Mouse (Mus musculus): ENCODE results near the gene Htr5b. TPM values are rescaled to one million over a fixed set of nuclear protein-coding genes. Genes with fewer than 3 reads are reported as not detected.

Gene Htr5b
- polyA plus RNA-seq, 1 experiment from 2014 or later, result not detected

DNA sequence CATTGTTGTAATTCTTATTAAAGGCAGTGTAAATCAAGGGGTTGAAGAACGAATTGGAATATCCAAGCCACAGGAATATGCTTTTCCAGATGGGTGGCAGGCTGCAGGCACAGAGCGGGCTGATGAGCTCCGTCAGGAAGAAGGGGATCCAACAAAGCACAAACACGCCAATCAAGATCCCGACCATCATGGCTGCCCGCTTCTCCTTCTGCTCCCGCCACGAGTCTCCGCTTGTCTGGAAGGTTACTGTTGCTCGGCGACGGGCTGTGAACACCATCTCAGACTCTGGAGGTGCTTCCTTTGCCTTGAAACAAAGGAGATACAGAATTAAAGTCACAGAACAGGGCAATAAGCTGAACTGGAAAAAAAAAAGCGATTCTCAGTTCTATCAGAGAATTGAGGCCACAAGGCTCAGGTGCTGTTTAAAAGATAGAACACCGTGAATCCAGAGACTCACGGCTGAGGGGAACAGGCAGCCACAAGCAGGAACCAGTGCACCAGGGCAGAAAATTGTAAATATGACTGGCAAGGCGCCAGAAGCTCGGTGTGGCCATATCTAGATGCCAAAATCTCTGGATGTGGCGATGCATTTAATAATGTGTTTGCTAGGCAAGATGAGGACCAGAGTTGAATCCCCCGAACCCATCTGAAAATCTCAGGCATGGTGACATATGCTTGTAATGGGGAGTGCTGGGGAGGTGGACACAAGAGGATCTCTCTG is 17.7 kb downstream of the Htr5b start:
- Histone ChIP-seq H3K4me2 (ENCODE audit: low read depth, low read length) (no peak overlapping the region), H3K9me3 (ENCODE audit: control insufficient read depth, low read length) (no peaks in the 10 kb centered on the region), H3K36me3 (ENCODE audit: control insufficient read depth, insufficient read depth, low read length) (no peaks in the 10 kb centered on the region), H3K27ac (ENCODE audit: low read length) (no peak overlapping the region), H3K4me3 (ENCODE audit: low read length) (no peak overlapping the region), H3K4me1 (replicated peaks; ENCODE audit: control insufficient read depth, insufficient read depth, low read length) (no peaks in the 10 kb centered on the region), H3K9ac (ENCODE audit: low read length) (no peak overlapping the region), H3K27me3 (ENCODE audit: control insufficient read depth, insufficient read depth, low read depth, low read length) (no peaks in the 10 kb centered on the region)
- 82% methylated on average over 19 of the region's 19 CpGs for WGBS
- ATAC-seq (ENCODE audit: low read depth), result no peak

DNA sequence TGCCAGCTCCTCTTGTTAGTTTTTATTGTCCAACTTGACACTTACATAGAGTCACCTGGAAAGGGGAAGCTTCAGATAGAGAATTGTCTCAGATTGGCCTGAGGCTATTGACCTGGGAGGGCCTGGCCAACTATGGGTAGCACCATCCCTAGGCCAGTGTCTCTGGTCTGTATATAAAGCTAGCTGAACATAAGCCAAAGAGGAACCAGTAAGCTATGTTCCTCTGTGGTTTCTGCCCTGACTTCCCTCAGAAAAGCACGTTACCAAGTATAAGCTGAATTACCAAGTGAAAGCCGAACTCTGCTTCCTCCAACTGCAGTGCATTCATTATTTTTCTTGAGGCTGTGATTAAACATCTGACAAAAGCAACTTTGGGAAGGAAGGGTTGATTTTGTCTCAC is 19.5 kb downstream of the Htr5b start:
- Histone ChIP-seq H3K4me3 (ENCODE audit: low read length) (no peak overlapping the region), H3K4me1 (replicated peaks; ENCODE audit: control insufficient read depth, insufficient read depth, low read length) (no peaks in the 10 kb centered on the region), H3K4me2 (ENCODE audit: low read depth, low read length) (no peak overlapping the region), H3K9me3 (ENCODE audit: control insufficient read depth, low read length) (no peaks in the 10 kb centered on the region), H3K27ac (ENCODE audit: low read length) (no peak overlapping the region), H3K27me3 (ENCODE audit: control insufficient read depth, insufficient read depth, low read depth, low read length) (no peaks in the 10 kb centered on the region), H3K9ac (ENCODE audit: low read length) (no peak overlapping the region), H3K36me3 (ENCODE audit: control insufficient read depth, insufficient read depth, low read length) (no peaks in the 10 kb centered on the region; the same call in 1 of the 2 replicates)
- 76% methylated on average over 2 of the region's 2 CpGs for WGBS
- ATAC-seq (ENCODE audit: low read depth), result no peak

DNA sequence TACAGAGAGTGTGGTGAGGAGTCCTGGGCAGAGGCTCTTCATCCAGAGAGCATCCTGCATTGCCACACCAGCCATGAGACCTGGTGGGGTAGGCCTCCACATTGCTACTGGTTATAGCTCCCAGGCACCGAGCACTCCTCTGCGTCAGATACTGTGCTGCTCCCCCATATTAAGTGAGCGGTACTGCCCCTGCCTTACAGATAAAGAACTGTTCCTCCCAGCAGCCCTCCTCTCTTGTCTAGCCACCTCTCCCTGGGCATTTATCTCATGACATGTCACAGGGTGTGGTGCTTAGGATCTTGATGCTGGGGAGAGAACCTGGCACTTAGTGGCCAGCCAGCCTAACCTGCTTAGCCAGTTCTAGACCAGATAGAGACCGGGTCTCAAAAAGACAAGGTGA is 31.2 kb downstream of the Htr5b start:
- H3K36me3 ChIP-seq (ENCODE audit: control insufficient read depth, insufficient read depth, low read length), result peaks cover 24% of the 10 kb centered on the region
- no peak for ATAC-seq (ENCODE audit: low read depth)
- no peaks in the 10 kb centered on the region for H3K9me3 ChIP-seq (ENCODE audit: control insufficient read depth, low read length)
- no peak overlapping the region for H3K4me3 ChIP-seq (ENCODE audit: low read length)
- no peak overlapping the region for H3K9ac ChIP-seq (ENCODE audit: low read length)
- no peak overlapping the region for H3K4me2 ChIP-seq (ENCODE audit: low read depth, low read length)
- H3K27me3 ChIP-seq (ENCODE audit: control insufficient read depth, insufficient read depth, low read depth, low read length), result no peaks in the 10 kb centered on the region
- H3K4me1 ChIP-seq (replicated peaks; ENCODE audit: control insufficient read depth, insufficient read depth, low read length), result no peaks in the 10 kb centered on the region
- no peak overlapping the region for H3K27ac ChIP-seq (ENCODE audit: low read length)
- 88% methylated on average over 4 of the region's 4 CpGs for WGBS

DNA sequence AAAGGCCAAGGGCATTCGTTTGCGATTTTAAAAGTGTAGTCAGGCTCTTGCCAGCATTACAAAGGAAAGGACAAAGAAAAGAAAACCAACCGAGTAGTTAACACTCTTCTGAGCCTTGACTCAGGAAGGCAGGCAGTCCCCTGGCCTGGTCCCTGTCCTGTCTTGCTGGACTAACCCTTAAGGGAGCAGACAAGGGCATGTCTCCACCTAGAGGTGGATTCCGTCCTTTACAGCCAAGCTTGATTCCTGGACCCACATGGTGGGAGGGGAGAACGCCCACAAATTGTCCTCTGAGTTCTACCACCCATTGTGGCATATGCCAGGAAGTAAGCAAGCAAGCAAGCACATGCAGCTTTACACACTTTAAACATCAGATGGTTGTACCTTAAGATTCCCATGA is 38.0 kb downstream of the Htr5b start:
- Histone ChIP-seq H3K9me3 (ENCODE audit: control insufficient read depth, low read length) (no peaks in the 10 kb centered on the region), H3K9ac (ENCODE audit: low read length) (no peak overlapping the region), H3K27ac (ENCODE audit: low read length) (no peak overlapping the region), H3K4me3 (ENCODE audit: low read length) (no peak overlapping the region), H3K4me2 (ENCODE audit: low read depth, low read length) (no peak overlapping the region), H3K27me3 (ENCODE audit: control insufficient read depth, insufficient read depth, low read depth, low read length) (no peaks in the 10 kb centered on the region), H3K36me3 (ENCODE audit: control insufficient read depth, insufficient read depth, low read length) (peaks cover 23% of the 10 kb centered on the region), H3K4me1 (replicated peaks; ENCODE audit: control insufficient read depth, insufficient read depth, low read length) (no peaks in the 10 kb centered on the region)
- ATAC-seq (ENCODE audit: low read depth), result no peak
- 38% methylated on average over 5 of the region's 5 CpGs for WGBS

DNA sequence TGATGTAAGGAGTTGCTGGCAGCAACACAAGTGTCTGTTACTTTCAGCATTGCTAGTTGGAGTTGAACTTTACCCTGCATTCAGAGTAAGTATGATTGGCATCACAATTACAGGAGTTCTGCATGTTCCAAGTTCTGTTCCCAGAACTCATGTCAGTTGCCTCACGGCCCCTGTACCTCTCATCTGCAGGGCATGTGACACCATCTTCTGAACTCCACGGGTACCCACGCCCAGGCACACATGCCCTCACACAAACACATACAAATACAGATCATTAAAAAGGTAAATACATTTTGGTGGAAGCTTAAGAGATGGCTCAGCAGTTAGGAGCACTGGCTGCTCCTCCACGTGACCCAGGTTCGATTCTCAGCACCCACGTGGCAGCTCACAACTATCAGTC is 41.5 kb downstream of the Htr5b start:
- H3K4me2 ChIP-seq (ENCODE audit: low read depth, low read length), result no peak overlapping the region
- no peak overlapping the region for H3K27ac ChIP-seq (ENCODE audit: low read length)
- no peaks in the 10 kb centered on the region for H3K27me3 ChIP-seq (ENCODE audit: control insufficient read depth, insufficient read depth, low read depth, low read length)
- no peak overlapping the region for H3K4me3 ChIP-seq (ENCODE audit: low read length)
- WGBS, result 90% methylated on average over 6 of the region's 6 CpGs
- H3K4me1 ChIP-seq (replicated peaks; ENCODE audit: control insufficient read depth, insufficient read depth, low read length), result no peaks in the 10 kb centered on the region
- H3K9ac ChIP-seq (ENCODE audit: low read length), result no peak overlapping the region
- H3K9me3 ChIP-seq (ENCODE audit: control insufficient read depth, low read length), result no peaks in the 10 kb centered on the region
- peaks cover 19% of the 10 kb centered on the region; the same call in 1 of the 2 replicates for H3K36me3 ChIP-seq (ENCODE audit: control insufficient read depth, insufficient read depth, low read length)
- ATAC-seq (ENCODE audit: low read depth), result no peak

DNA sequence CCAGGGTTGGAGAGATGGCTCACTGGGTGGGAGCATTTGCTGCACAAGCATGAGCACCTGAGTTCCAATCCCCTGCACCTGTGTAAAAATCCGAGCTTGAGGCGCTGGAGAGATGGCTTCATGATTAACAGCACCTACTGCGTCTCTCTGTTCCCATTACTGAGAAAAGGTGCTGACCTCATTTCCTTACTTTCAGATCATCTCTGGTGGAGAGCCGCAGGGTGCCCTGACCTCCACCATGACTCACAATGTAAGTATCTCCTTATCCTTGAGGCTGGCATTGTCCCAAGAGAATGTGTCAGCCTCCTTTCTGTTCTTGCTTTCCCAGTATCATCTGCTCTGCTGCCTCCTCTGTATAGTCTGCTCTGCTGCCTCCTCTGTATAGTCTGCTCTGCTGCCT is 45.2 kb downstream of the Htr5b start:
- no peak overlapping the region for H3K4me2 ChIP-seq (ENCODE audit: low read depth, low read length)
- WGBS, result 78% methylated on average over 4 of the region's 4 CpGs
- H3K4me1 ChIP-seq (replicated peaks; ENCODE audit: control insufficient read depth, insufficient read depth, low read length), result no peaks in the 10 kb centered on the region
- no peaks in the 10 kb centered on the region for H3K9me3 ChIP-seq (ENCODE audit: control insufficient read depth, low read length)
- H3K27ac ChIP-seq (ENCODE audit: low read length), result no peak overlapping the region
- no peak for ATAC-seq (ENCODE audit: low read depth)
- H3K4me3 ChIP-seq (ENCODE audit: low read length), result no peak overlapping the region
- no peak overlapping the region for H3K9ac ChIP-seq (ENCODE audit: low read length)
- H3K36me3 ChIP-seq (ENCODE audit: control insufficient read depth, insufficient read depth, low read length), result peaks cover 25% of the 10 kb centered on the region
- no peaks in the 10 kb centered on the region for H3K27me3 ChIP-seq (ENCODE audit: control insufficient read depth, insufficient read depth, low read depth, low read length)

DNA sequence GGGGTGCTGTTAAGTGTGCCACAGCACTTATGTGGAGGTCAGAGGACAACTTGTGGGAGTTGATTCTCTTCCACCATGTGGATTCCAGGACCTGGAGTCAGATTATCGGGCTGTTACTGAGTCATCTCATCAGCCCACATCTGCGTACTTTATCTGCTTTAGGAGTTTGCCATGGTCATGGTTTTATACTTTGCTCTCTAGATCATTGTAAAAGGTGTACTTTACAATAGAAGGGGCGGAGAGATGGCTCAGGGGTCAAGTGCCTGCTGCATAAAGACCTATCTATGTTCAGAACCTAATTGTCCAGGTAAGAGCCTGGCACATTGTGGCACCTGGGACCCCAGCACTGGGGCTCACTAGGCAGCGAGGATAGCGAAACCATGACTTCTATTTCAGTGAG is 48.9 kb downstream of the Htr5b start:
- H3K9me3 ChIP-seq (ENCODE audit: control insufficient read depth, low read length), result no peaks in the 10 kb centered on the region
- ATAC-seq (ENCODE audit: low read depth), result no peak
- H3K4me3 ChIP-seq (ENCODE audit: low read length), result no peak overlapping the region
- H3K27me3 ChIP-seq (ENCODE audit: control insufficient read depth, insufficient read depth, low read depth, low read length), result no peaks in the 10 kb centered on the region
- H3K27ac ChIP-seq (ENCODE audit: low read length), result no peak overlapping the region
- H3K9ac ChIP-seq (ENCODE audit: low read length), result no peak overlapping the region
- WGBS, result 91% methylated on average over 5 of the region's 5 CpGs
- no peak overlapping the region for H3K4me2 ChIP-seq (ENCODE audit: low read depth, low read length)
- peaks cover 16% of the 10 kb centered on the region for H3K36me3 ChIP-seq (ENCODE audit: control insufficient read depth, insufficient read depth, low read length)
- H3K4me1 ChIP-seq (replicated peaks; ENCODE audit: control insufficient read depth, insufficient read depth, low read length), result no peaks in the 10 kb centered on the region

DNA sequence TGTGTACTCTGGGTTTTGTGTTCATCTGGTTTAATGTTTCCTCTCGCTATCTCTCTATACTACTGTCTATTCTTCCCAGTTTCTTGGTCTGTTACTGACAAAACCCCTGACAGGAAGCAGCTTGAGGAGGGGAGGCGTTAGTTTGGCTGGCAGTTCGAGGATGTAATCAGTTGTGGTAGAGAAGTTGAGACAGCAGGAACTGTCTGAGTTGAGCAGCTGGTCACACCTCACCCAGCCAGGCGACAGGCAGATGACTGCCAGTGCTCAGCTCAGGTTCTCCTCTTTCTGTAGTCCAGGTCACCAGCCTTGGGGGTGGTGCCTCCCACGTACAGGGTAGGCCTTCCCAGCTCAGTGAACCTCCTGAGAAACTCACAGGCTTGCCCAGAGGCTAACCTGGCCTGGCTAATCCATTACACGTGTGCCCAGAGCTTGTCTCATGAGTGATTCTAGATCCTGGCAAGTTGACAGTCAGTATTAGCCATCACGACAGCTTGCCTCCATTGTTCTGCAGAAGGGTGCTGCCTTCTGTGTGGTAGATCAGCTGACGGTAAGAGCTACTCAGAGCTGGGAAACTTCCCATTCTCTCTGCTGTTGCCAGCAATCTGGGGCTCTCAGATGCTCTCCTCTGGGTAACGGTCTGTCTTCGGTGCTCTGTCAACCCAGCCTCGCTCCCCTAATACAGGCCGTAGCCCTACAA is 49.8 kb downstream of the Htr5b start:
- Histone ChIP-seq H3K27me3 (ENCODE audit: control insufficient read depth, insufficient read depth, low read depth, low read length) (no peaks in the 10 kb centered on the region), H3K9me3 (ENCODE audit: control insufficient read depth, low read length) (no peaks in the 10 kb centered on the region), H3K4me1 (replicated peaks; ENCODE audit: control insufficient read depth, insufficient read depth, low read length) (no peaks in the 10 kb centered on the region; the same call in 1 of the 2 replicates), H3K4me3 (ENCODE audit: low read length) (no peak overlapping the region), H3K36me3 (ENCODE audit: control insufficient read depth, insufficient read depth, low read length) (peaks cover 16% of the 10 kb centered on the region), H3K27ac (ENCODE audit: low read length) (no peak overlapping the region), H3K4me2 (ENCODE audit: low read depth, low read length) (no peak overlapping the region), H3K9ac (ENCODE audit: low read length) (no peak overlapping the region)
- WGBS, result 70% methylated on average over 12 of the region's 12 CpGs
- ATAC-seq (ENCODE audit: low read depth), result no peak

DNA sequence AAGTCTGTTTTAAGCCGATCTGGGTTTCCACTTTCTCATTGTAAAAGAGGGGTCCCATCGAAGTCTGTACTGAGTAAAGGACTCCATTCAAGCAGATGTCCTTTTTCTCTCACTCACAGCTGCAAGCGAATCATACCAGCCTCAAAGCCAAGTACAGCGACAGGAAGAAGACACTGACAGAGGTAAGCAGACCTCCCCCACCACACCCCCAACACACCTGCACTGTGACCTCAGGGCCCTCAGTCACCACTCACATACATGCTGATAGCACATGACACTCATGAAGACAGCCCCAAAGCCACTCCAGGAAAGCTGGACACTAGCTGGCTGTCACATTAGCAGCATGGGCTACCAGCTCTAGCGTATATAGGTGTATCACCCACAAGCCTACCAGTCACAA is 50.5 kb downstream of the Htr5b start:
- 95% methylated on average over 5 of the region's 5 CpGs for WGBS
- Histone ChIP-seq H3K4me1 (replicated peaks; ENCODE audit: control insufficient read depth, insufficient read depth, low read length) (no peaks in the 10 kb centered on the region; the same call in 1 of the 2 replicates), H3K4me2 (ENCODE audit: low read depth, low read length) (no peak overlapping the region), H3K9me3 (ENCODE audit: control insufficient read depth, low read length) (no peaks in the 10 kb centered on the region), H3K27me3 (ENCODE audit: control insufficient read depth, insufficient read depth, low read depth, low read length) (no peaks in the 10 kb centered on the region), H3K9ac (ENCODE audit: low read length) (no peak overlapping the region), H3K4me3 (ENCODE audit: low read length) (no peak overlapping the region), H3K27ac (ENCODE audit: low read length) (no peak overlapping the region), H3K36me3 (ENCODE audit: control insufficient read depth, insufficient read depth, low read length) (peaks cover 16% of the 10 kb centered on the region)
- 0 out of 2 replicates have a peak, but pooled peaks have one; percentile 16 for ATAC-seq (ENCODE audit: low read depth)
